Mouse (Mus musculus): Measurements from ENCODE around the gene Stk11ip.

The Stk11ip gene

DNA sequence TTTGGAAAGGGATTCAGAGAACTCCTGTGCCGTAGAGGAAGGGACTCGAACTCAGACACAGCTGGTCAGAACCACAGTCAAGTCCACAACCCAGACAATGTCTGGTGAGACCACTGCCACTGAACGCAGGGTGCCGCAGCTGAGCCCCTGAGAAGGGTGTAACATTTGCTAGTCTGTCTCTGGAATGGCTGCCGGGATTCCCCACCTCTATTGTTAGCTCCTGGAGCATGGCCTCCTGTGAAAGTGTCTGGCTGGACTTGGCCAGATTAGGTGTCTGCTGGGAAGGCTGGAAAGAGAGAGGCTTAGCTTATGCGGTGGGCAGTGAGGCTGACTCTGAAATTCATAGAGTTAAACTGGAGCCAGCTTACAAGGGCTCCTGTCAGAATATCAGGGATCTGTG is 49.1 kb downstream of the Stk11ip start:
- in situ Hi-C loops (cut with MboI): no loop called here

DNA sequence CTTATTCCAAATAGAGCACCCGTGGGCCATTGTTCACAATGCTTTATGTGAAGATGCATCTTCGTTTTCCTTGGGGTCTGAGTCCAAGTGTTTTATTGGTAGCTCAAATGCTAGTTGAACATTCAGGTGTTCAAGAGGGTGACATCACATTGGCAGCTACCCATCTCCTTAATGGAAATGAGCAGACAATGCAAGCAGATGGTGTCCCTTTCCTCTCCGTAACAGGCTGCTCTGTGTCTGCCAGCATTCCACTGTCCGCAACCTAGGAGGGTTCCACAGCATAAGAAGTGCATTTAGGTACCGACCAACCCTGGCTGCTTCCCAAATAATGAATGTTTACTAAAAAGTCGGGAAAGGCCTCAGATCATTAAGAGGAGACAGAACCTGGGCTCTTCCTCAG is 51.4 kb downstream of the Stk11ip start:
- in situ Hi-C loops (cut with MboI): no loop called here

DNA sequence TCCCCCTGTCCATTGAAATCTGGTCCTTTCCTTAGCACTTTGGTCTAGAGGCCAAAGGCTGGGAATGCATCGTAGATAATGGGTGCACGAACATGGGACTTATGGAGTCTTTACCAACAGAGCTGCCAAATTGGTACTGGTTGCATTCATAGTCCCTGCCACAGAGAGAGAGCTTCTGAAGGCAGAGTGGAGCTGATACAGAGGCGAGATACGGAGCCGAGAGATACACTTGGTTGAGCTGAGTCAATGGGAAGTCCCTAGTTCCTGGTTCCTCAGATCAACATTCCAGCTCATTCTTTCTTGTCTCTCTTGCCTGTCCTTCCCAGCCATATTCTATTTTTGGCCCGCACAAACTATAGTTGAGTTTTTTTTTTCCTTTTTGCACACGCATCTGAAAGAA is 52.4 kb downstream of the Stk11ip start:
- in situ Hi-C loops (cut with MboI): no loop called here

DNA sequence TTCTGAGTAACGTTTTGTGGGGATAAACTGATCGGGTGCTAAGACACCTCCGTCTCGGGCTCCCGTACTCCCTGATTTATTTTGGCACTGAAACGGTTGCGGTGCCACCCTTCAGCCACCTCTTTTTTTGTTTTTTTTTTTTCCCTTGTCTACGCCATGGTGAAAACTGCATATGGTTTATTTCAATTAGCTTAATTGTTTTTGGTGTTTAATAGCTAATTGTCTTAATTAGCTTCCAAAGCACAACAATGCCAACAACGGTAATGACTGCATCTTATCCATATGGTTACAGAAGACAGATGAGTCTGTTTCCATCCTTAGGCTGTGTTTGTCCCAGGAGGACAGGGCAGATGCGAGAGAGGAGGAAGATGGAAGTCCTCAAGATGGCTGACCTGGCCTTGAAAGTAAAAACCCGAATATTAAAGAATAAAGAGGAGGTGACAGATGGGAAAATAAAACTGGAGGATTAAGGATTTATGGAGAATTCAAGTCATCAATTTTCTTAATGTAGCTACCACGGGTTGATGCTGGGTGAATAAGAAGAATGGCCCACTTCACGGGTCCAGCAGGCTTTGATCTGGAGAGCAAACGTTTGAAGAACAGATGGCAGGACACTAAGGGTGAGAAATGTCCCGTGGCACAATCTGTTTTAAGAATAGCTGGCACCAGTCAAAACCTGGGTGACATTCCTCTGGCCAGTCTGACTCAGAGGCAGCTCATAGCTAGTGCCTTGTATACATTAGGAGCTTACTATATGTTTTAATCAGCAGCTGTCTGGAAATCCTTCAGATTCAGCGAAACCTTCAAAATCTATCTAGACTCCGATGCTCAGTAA is 53.4 kb downstream of the Stk11ip start:
- in situ Hi-C loops (cut with MboI): no loop called here

DNA sequence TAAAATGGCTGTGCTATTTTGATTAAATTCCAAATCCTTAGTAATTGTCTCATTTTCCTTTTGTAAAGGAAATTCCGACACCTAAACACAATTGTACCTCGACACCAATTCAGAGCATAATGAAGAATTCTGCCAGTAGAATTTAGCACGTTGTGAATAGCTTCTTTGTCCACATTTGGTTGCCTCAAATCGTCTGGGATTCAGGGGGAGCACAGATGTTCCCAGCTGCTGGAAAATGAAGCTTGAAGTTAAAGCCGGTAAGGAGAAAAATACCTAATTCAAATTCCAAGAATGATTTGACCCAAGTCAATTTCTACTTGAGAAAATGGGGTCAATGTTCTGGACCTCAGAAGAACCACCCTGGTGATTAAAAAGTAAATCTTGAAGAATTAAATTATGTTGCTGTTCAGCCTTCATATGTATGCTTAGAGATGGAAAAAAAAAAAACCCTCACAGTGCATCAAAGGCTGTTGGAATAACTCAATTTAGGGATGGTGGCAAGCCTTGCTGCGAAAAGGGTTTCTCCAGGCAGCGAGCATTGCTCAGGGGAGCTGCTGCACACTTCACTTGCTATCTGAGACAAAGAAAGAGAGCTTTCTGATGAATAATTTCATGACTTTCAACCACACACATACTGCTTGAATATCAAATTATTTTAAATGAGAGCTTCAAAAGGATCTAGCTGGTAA is 60.8 kb downstream of the Stk11ip start:
- in situ Hi-C loops (cut with MboI): no loop called here

DNA sequence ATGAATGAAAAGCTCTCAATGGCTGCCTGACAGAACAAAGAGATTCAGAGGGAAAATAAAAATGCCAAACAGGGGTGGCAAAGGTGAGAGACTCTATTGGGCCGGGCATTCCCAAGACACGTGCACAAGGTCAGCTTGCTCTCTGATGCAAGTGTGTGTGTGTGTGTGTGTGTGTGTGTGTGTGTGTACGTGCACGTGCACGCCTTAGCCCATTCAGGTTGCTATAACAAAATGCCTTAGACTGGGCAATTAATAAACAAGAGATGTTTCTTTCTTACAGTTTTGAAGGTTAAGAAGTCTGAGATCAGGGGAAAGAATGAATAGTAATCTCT is 61.3 kb downstream of the Stk11ip start:
- in situ Hi-C loops (cut with MboI): no loop called here

DNA sequence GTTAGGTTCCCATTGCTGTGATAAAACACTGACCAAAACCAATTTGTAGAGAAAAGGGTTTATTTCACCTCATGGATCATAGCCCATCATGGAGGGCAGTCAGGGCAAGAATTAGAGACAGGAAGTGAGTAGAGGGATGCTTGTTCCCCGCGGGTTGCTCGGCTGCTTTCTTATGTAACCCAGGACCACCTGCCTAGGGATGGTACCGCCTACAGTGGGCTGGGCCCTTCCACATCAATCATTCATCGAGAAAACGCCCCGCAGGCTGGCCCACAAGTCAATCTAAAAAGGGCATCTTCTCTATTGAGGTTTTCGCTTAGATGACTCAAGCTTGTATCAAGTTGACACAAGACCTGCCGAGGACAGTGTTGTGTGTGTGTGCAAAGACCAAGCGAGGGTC is 61.7 kb downstream of the Stk11ip start:
- in situ Hi-C loops (cut with MboI): no loop called here

DNA sequence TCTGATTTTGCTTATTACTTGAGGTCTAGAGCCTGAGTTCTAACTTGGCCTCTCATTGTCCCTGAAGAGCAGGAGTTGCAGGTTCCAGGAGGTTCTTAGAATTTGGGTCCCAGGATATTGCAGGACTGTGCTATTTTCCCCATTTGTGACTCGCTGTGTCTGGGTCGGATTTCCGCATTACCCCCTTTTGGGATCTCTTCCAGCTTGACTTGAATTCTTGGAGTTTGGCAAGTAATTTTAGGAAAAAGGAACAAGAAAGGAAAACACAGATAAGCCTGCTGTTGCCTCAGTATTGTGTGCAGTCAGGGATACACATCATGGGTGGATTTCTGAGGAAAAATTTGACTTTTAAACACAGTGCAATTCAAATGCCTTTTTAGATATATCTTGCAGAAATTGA is 65.5 kb downstream of the Stk11ip start:
- in situ Hi-C loops (cut with MboI): no loop called here
